Mouse (Mus musculus) forebrain, postnatal 0 days (tissue): ENCODE measurements at regions not wholly inside any gene's neighbourhood (a gene's known extent, or its start where the extent isn't known, plus 50 kb on each side); places are given as distances from the start of the nearest gene placed in this dataset.
A peak's percentile ranks its signal among the peaks of the same experiment; 100 is the strongest.

ENCODE experiments used
- ATAC-seq: fragments of 200-750 bp; cut with Nextera tagmentation; 2 replicates; pipeline ENCODE4 v1.8.0; 2017; ENCODE audit warnings: mild to moderate bottlenecking, moderate library complexity
- DNase-seq: peaks from one replicate; pipeline ENCODE4 v3.0.0-alpha.2; 2015
- H3K27ac ChIP-seq: fragments of 300-500 bp; sonication (generic); 2 replicates; pipeline ENCODE4 v1.5.1; 2014; ENCODE audit warnings: low read depth, mild to moderate bottlenecking, antibody characterized with exemption, low read length, moderate library complexity, mixed read lengths
- H3K27me3 ChIP-seq: fragments of 300-500 bp; sonication (generic); 2 replicates; pipeline ENCODE4 v1.6.1; 2014; ENCODE audit warnings: mild to moderate bottlenecking, low read length, mixed read lengths; ENCODE audit not compliant: insufficient read depth
- H3K36me3 ChIP-seq: fragments of 300-500 bp; sonication (generic); 2 replicates; pipeline ENCODE4 v1.6.1; 2014; ENCODE audit warnings: mild to moderate bottlenecking, moderate library complexity; ENCODE audit not compliant: insufficient read depth
- H3K4me1 ChIP-seq: fragments of 300-500 bp; sonication (generic); 2 replicates; pipeline ENCODE4 v1.6.1; 2014; ENCODE audit warnings: antibody characterized with exemption; ENCODE audit not compliant: insufficient read depth
- H3K4me2 ChIP-seq: fragments of 300-500 bp; sonication (generic); 2 replicates; pipeline ENCODE4 v1.6.1; 2014; ENCODE audit warnings: low read depth, mild to moderate bottlenecking, moderate library complexity
- H3K4me3 ChIP-seq: fragments of 300-500 bp; sonication (generic); 2 replicates; pipeline ENCODE4 v1.5.1; 2014; ENCODE audit warnings: low read depth, low read length, mixed read lengths
- H3K9ac ChIP-seq: fragments of 300-500 bp; sonication (generic); 2 replicates; pipeline ENCODE4 v1.6.1; 2014; ENCODE audit warnings: mild to moderate bottlenecking
- H3K9me3 ChIP-seq: fragments of 300-500 bp; sonication (generic); 2 replicates; pipeline ENCODE4 v1.6.1; 2016; ENCODE audit warnings: low read length
- CTCF ChIP-seq: sonication (generic); IDR thresholded peaks from 2 replicates; pipeline ENCODE4 v1.5.1; 2016; ENCODE audit warnings: antibody characterized with exemption, control low read depth, low read depth
- WGBS: fragments of 180-500 bp; shearing (Covaris S2); extraction: QIAGEN DNeasy Blood & Tissue Kit; methylation state at CpG from one replicate; pipeline ENCODE4 v1.1.7; 2014; 5-methylcytosine and 5-hydroxymethylcytosine counted together

- no peak overlapping the region for H3K27ac ChIP-seq
- 86% methylated on average over 4 of the region's 4 CpGs for WGBS
- no peaks in the 10 kb centered on the region for H3K4me1 ChIP-seq
- H3K9me3 ChIP-seq = no peaks in the 10 kb centered on the region
- no peak overlapping the region for H3K4me2 ChIP-seq
- DNase-seq (no peak), ATAC-seq (no peak)
- H3K9ac ChIP-seq = no peak overlapping the region
- no peak for TF ChIP-seq CTCF
- H3K36me3 ChIP-seq = no peaks in the 10 kb centered on the region
- H3K27me3 ChIP-seq = no peaks in the 10 kb centered on the region
- H3K4me3 ChIP-seq = no peak overlapping the region
These were observed 86.8 kb downstream of the Cd24a start for GRCm38 (mm10) chr10:43664844-43665243.

GRCm38 (mm10) chr10:43666262-43667085 is 88.4 kb downstream of the Cd24a start:
- Histone ChIP-seq H3K4me1 (no peaks in the 10 kb centered on the region), H3K27me3 (no peaks in the 10 kb centered on the region), H3K27ac (no peak overlapping the region), H3K36me3 (no peaks in the 10 kb centered on the region), H3K9me3 (no peaks in the 10 kb centered on the region), H3K9ac (no peak overlapping the region), H3K4me2 (no peak overlapping the region), H3K4me3 (no peak overlapping the region)
- WGBS = 74% methylated on average over 9 of the region's 9 CpGs
- DNase-seq (no peak), ATAC-seq (no peak)
- no peak for TF ChIP-seq CTCF

- WGBS = 66% methylated on average over 25 of the region's 25 CpGs
- Histone ChIP-seq H3K9ac (no peak overlapping the region), H3K4me3 (no peak overlapping the region), H3K27ac (no peak overlapping the region), H3K4me1 (no peaks in the 10 kb centered on the region), H3K9me3 (no peaks in the 10 kb centered on the region), H3K4me2 (peak overlapping the region; percentile 13; the same call in 1 of the 2 replicates), H3K36me3 (no peaks in the 10 kb centered on the region), H3K27me3 (no peaks in the 10 kb centered on the region)
- TF ChIP-seq CTCF = no peak
- ATAC-seq = no peak
- DNase-seq = no peak
These were observed 89.1 kb downstream of the Cd24a start for GRCm38 (mm10) chr10:43667086-43667690.

GRCm38 (mm10) chr10:43667732-43668247 is 89.7 kb downstream of the Cd24a start:
- no peak overlapping the region for H3K4me3 ChIP-seq
- no peaks in the 10 kb centered on the region for H3K36me3 ChIP-seq
- WGBS = 80% methylated on average over 11 of the region's 11 CpGs
- H3K4me2 ChIP-seq = no peak overlapping the region
- no peaks in the 10 kb centered on the region for H3K9me3 ChIP-seq
- DNase-seq (no peak), ATAC-seq (no peak)
- H3K27me3 ChIP-seq = no peaks in the 10 kb centered on the region
- H3K27ac ChIP-seq = no peak overlapping the region
- H3K4me1 ChIP-seq = no peaks in the 10 kb centered on the region
- no peak for TF ChIP-seq CTCF
- no peak overlapping the region for H3K9ac ChIP-seq

- WGBS = 73% methylated on average over 5 of the region's 5 CpGs
- Histone ChIP-seq H3K4me1 (no peaks in the 10 kb centered on the region), H3K27ac (no peak overlapping the region), H3K9ac (no peak overlapping the region), H3K4me2 (no peak overlapping the region), H3K27me3 (no peaks in the 10 kb centered on the region), H3K36me3 (no peaks in the 10 kb centered on the region), H3K4me3 (no peak overlapping the region), H3K9me3 (no peaks in the 10 kb centered on the region)
- ATAC-seq (no peak), DNase-seq (no peak)
- no peak for TF ChIP-seq CTCF
These were observed 91.4 kb downstream of the Cd24a start for GRCm38 (mm10) chr10:43669471-43669870.

GRCm38 (mm10) chr10:43670745-43671144 is 92.7 kb downstream of the Cd24a start:
- no peak for DNase-seq
- no peak overlapping the region for H3K9ac ChIP-seq
- ATAC-seq = no peak
- 76% methylated on average over 1 of the region's 1 CpGs for WGBS
- TF ChIP-seq CTCF = no peak
- no peaks in the 10 kb centered on the region for H3K4me1 ChIP-seq
- no peaks in the 10 kb centered on the region for H3K36me3 ChIP-seq
- H3K27ac ChIP-seq = no peak overlapping the region
- H3K27me3 ChIP-seq = no peaks in the 10 kb centered on the region
- H3K4me2 ChIP-seq = no peak overlapping the region
- H3K9me3 ChIP-seq = no peaks in the 10 kb centered on the region
- H3K4me3 ChIP-seq = no peak overlapping the region

GRCm38 (mm10) chr10:43671785-43672184 is 93.7 kb downstream of the Cd24a start:
- WGBS = 83% methylated on average over 3 of the region's 3 CpGs
- Histone ChIP-seq H3K27me3 (no peaks in the 10 kb centered on the region), H3K27ac (no peak overlapping the region), H3K4me3 (no peak overlapping the region), H3K4me2 (no peak overlapping the region), H3K9ac (no peak overlapping the region), H3K4me1 (no peaks in the 10 kb centered on the region), H3K36me3 (no peaks in the 10 kb centered on the region), H3K9me3 (no peaks in the 10 kb centered on the region)
- TF ChIP-seq CTCF = no peak
- no peak for ATAC-seq
- DNase-seq = no peak
